Mouse (Mus musculus): ENCODE data around the gene Use1. TPM values are rescaled to one million over a fixed set of nuclear protein-coding genes. Genes with fewer than 3 reads are reported as not detected.

Gene Use1
- polyA plus RNA-seq, 1 experiment from 2014 or later: 98.4 TPM

DNA sequence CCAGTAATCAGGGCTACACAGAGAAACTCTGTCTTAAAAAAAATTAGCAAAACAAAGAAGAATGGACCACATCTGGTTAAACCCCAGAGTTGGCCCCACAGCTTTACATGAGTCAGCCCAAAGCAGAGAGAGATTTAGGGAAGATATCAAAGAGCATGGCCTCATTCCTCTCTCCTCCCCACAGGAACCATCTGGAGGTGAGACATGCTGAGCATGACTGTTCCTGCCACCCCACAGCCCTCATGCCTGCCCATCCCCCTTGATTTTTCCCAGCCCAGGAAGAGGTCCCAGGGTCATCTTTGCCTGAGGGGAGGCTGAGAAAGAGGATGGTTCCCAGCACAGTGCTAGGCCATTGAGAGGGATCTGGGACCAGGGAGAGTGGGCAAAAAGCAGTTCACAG lies 1.7 kb downstream of the Use1 start:
- Histone ChIP-seq H3K27ac (ENCODE audit: low read depth, low read length) (no peak overlapping the region), H3K9ac (ENCODE audit: low read depth, low read length) (no peak overlapping the region), H3K36me3 (ENCODE audit: control insufficient read depth, insufficient read depth) (peaks cover 21% of the 10 kb centered on the region; the same call in 1 of the 2 replicates), H3K4me1 (replicated peaks; ENCODE audit: control insufficient read depth, insufficient read depth, low read length) (no peaks in the 10 kb centered on the region), H3K27me3 (replicated peaks; ENCODE audit: control insufficient read depth, insufficient read depth, low read length) (no peaks in the 10 kb centered on the region), H3K9me3 (ENCODE audit: control insufficient read depth) (no peaks in the 10 kb centered on the region), H3K4me3 (ENCODE audit: low read depth, low read length) (no peak overlapping the region), H3K4me2 (replicated peaks; ENCODE audit: low read depth) (no peak overlapping the region)
- ATAC-seq: no peak
- no peak for TF ChIP-seq CTCF (IDR thresholded peaks at IDR 0.05; ENCODE audit: low read depth)

DNA sequence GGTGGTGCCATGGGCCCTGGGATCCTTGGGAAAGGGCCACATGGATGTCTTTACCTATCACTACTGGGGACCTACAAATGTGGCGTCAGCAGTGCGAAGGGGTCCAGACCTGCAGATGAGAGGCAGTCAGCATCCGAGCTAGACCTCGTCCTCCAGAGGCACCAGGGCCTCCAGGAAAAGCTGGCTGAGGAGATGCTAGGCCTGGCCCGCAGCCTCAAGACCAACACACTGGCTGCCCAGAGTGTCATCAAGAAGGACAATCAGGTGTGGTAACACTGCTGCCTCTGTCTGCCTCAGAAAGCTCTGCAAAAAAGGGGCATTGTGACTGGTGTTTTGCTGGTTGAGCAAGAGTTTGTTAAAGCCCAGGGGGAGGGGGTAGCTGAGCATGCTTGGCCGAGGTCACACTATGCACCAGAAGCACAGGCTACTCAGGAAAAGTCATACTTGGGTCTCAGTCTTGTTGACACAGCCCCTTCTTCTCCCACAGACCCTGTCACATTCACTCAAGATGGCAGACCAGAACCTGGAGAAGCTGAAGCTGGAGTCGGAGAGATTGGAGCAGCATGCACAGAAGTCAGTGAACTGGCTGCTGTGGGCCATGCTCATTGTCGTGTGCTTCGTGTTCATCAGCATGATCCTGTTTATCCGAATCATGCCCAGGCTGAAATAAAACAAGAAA lies 2.5 kb downstream of the Use1 start:
- Histone ChIP-seq H3K4me1 (replicated peaks; ENCODE audit: control insufficient read depth, insufficient read depth, low read length) (no peaks in the 10 kb centered on the region), H3K27me3 (replicated peaks; ENCODE audit: control insufficient read depth, insufficient read depth, low read length) (no peaks in the 10 kb centered on the region), H3K9ac (ENCODE audit: low read depth, low read length) (no peak overlapping the region), H3K4me2 (replicated peaks; ENCODE audit: low read depth) (no peak overlapping the region), H3K9me3 (ENCODE audit: control insufficient read depth) (no peaks in the 10 kb centered on the region), H3K27ac (ENCODE audit: low read depth, low read length) (no peak overlapping the region), H3K4me3 (ENCODE audit: low read depth, low read length) (no peak overlapping the region), H3K36me3 (ENCODE audit: control insufficient read depth, insufficient read depth) (peaks cover 24% of the 10 kb centered on the region; the same call in 1 of the 2 replicates)
- WGBS: 94% methylated on average over 10 of the region's 10 CpGs
- ATAC-seq: no peak
- TF ChIP-seq CTCF (IDR thresholded peaks at IDR 0.05; ENCODE audit: low read depth): no peak

DNA sequence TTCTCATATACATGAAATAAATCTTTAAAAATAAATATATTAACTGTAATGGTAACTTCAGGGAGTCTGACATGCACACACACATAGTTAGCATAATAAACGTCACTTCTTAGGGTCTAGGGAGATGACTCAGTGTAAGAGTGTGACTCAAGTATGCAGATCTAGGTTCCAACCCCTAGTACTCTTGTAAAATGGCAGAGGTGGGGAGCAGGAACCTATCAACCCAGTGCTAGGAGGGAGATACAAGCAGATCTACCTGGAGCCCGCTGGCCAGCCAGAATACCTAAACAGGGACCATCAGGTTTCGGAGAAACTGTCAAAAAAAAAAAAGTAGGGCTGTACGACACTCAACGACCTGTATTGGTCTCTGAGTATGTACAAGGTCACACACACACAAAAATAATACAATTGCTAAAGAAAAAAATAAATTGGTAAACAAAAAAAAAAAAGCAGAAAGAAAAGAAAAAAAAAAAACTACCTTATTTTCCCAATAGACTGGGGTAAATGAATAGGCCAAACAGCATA lies 4.1 kb downstream of the Use1 start:
- peaks cover 39% of the 10 kb centered on the region for H3K36me3 ChIP-seq (ENCODE audit: control insufficient read depth, insufficient read depth)
- WGBS: 14% methylated on average over 5 of the region's 5 CpGs
- peak overlapping the region; percentile 55 for H3K4me3 ChIP-seq (ENCODE audit: low read depth, low read length)
- H3K27ac ChIP-seq (ENCODE audit: low read depth, low read length): peak overlapping the region; percentile 78; the same call in 1 of the 2 replicates
- H3K9me3 ChIP-seq (ENCODE audit: control insufficient read depth): no peaks in the 10 kb centered on the region
- peaks cover 4% of the 10 kb centered on the region; the same call in 1 of the 2 replicates for H3K4me1 ChIP-seq (replicated peaks; ENCODE audit: control insufficient read depth, insufficient read depth, low read length)
- no peak overlapping the region; the same call in 1 of the 2 replicates for H3K9ac ChIP-seq (ENCODE audit: low read depth, low read length)
- no peaks in the 10 kb centered on the region for H3K27me3 ChIP-seq (replicated peaks; ENCODE audit: control insufficient read depth, insufficient read depth, low read length)
- H3K4me2 ChIP-seq (replicated peaks; ENCODE audit: low read depth): peak overlapping the region; percentile 60
- ATAC-seq: no peak
- TF ChIP-seq CTCF (IDR thresholded peaks at IDR 0.05; ENCODE audit: low read depth): no peak

DNA sequence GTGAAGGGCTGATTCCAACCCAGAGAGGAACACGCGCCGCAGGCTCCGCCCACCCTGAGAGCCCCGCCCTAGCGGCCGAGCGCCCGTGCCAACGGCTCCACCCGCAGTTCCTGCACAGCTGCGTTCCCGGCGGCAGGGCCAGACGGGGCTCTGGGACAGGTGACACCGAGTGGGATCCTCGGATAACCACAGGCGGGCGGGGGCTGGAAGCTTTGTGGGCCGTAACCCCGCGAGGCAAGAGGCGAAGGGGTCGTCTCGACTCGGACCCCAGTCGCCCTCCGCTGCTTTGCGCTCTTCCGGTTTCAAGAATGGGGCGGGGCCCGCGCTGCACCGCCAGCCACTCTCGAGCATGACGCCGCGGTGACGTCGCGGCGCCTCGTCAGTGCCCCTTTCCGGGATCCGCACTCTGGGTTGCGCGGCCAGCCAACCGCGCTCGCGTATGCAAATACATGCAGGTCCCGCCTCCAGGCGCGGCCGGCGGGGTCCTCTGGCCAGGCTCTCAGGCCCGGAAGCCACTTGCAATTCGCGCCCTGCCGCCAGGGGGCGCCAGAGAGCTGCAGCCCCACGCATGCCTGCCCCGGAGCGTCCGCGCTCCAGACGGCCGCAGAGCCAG lies 4.7 kb downstream of the Use1 start, which contains the start of gene Ocel1:
TSS of gene Ocel1 (plus strand) at position 63 of the 613 bp plus-strand sequence.
- peak; percentile 89 for ATAC-seq
- peaks cover 9% of the 10 kb centered on the region; the same call in 1 of the 2 replicates for H3K4me1 ChIP-seq (replicated peaks; ENCODE audit: control insufficient read depth, insufficient read depth, low read length)
- no peaks in the 10 kb centered on the region for H3K9me3 ChIP-seq (ENCODE audit: control insufficient read depth)
- H3K27me3 ChIP-seq (replicated peaks; ENCODE audit: control insufficient read depth, insufficient read depth, low read length): no peaks in the 10 kb centered on the region
- peaks cover 39% of the 10 kb centered on the region for H3K36me3 ChIP-seq (ENCODE audit: control insufficient read depth, insufficient read depth)
- peak within 1 kb of the TSS; percentile 57 for H3K9ac ChIP-seq (ENCODE audit: low read depth, low read length)
- under 1% methylated on average over 61 of the region's 68 CpGs for WGBS
- peak within 1 kb of the TSS; percentile 60 for H3K4me2 ChIP-seq (replicated peaks; ENCODE audit: low read depth)
- peak within 1 kb of the TSS; percentile 55 for H3K4me3 ChIP-seq (ENCODE audit: low read depth, low read length)
- peak within 1 kb of the TSS; percentile 78 for H3K27ac ChIP-seq (ENCODE audit: low read depth, low read length)
- peak; percentile 100 for TF ChIP-seq CTCF (IDR thresholded peaks at IDR 0.05; ENCODE audit: low read depth)

DNA sequence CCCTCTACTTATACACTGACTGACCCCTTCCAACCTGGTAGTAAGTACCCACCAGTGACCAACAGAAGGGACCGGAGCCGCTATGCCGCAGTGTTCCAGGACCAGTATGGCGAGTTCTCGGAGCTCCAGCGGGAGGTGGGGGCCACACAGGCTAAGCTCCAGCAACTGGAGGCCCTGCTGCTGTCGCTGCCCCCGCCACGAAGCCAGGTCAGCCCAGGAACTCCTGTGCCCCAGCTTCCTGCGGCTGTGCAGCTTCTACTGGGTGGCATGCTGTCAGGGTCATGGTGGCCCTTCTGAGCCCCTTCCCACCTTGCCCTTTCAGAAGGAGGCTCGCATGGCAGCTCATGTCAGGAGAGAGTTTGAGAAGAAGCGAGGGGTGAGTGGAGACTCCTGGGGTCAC lies 5.8 kb downstream of the Use1 start:
- Histone ChIP-seq H3K27me3 (replicated peaks; ENCODE audit: control insufficient read depth, insufficient read depth, low read length) (no peaks in the 10 kb centered on the region), H3K9me3 (ENCODE audit: control insufficient read depth) (no peaks in the 10 kb centered on the region), H3K4me2 (replicated peaks; ENCODE audit: low read depth) (no peak overlapping the region), H3K4me1 (replicated peaks; ENCODE audit: control insufficient read depth, insufficient read depth, low read length) (peaks cover 10% of the 10 kb centered on the region; the same call in 1 of the 2 replicates), H3K9ac (ENCODE audit: low read depth, low read length) (no peak overlapping the region), H3K36me3 (ENCODE audit: control insufficient read depth, insufficient read depth) (peaks cover 44% of the 10 kb centered on the region), H3K4me3 (ENCODE audit: low read depth, low read length) (no peak overlapping the region), H3K27ac (ENCODE audit: low read depth, low read length) (no peak overlapping the region)
- 83% methylated on average over 12 of the region's 12 CpGs for WGBS
- TF ChIP-seq CTCF (IDR thresholded peaks at IDR 0.05; ENCODE audit: low read depth): no peak
- ATAC-seq: no peak

DNA sequence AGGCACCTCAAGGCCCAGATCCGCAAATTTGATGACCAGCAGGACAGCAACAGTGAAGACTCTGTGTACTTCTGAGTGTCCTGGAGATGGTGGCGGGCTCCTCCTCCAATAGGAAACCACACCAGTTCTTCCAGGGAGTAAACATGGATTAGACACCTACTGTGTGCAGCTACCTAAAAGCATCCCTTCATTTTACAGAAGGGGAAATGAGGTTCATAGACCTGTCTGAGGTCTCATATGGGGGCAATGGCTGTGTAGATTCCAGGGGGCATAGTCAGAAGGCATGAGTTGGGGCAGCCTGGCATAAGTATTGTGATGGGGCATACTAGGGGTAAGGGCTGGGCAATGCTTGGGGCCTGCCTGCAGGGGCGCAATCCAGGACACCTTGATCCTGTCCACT lies 6.4 kb downstream of the Use1 start:
- peak; percentile 26 for TF ChIP-seq CTCF (IDR thresholded peaks at IDR 0.05; ENCODE audit: low read depth)
- Histone ChIP-seq H3K27me3 (replicated peaks; ENCODE audit: control insufficient read depth, insufficient read depth, low read length) (no peaks in the 10 kb centered on the region), H3K27ac (ENCODE audit: low read depth, low read length) (no peak overlapping the region), H3K4me3 (ENCODE audit: low read depth, low read length) (no peak overlapping the region), H3K36me3 (ENCODE audit: control insufficient read depth, insufficient read depth) (peaks cover 49% of the 10 kb centered on the region), H3K4me1 (replicated peaks; ENCODE audit: control insufficient read depth, insufficient read depth, low read length) (peaks cover 10% of the 10 kb centered on the region; the same call in 1 of the 2 replicates), H3K9me3 (ENCODE audit: control insufficient read depth) (no peaks in the 10 kb centered on the region), H3K9ac (ENCODE audit: low read depth, low read length) (no peak overlapping the region), H3K4me2 (replicated peaks; ENCODE audit: low read depth) (no peak overlapping the region)
- 83% methylated on average over 3 of the region's 3 CpGs for WGBS
- no peak for ATAC-seq

Measured in intestine, postnatal 0 days (tissue).